Mouse (Mus musculus): Measurements from ENCODE around the gene Gcc1. TPM values are rescaled to one million over a fixed set of nuclear protein-coding genes. Genes with fewer than 3 reads are reported as not detected.

The Gcc1 gene
- polyA plus RNA-seq, 1 experiment from 2014 or later: 11.3 TPM

GRCm38 (mm10) chr6:28381983-28382382 lies 46.2 kb downstream of the Gcc1 start:
- no peak overlapping the region for H3K9ac ChIP-seq (ENCODE audit: low read length)
- WGBS: 51% methylated on average over 4 of the region's 4 CpGs
- H3K4me3 ChIP-seq (ENCODE audit: low read length): no peak overlapping the region
- no peak for ATAC-seq (ENCODE audit: low read depth)
- no peaks in the 10 kb centered on the region for H3K4me1 ChIP-seq (replicated peaks; ENCODE audit: control insufficient read depth, insufficient read depth, low read length)
- no peak overlapping the region for H3K4me2 ChIP-seq (ENCODE audit: low read depth, low read length)
- no peaks in the 10 kb centered on the region for H3K9me3 ChIP-seq (ENCODE audit: control insufficient read depth, low read length)
- no peaks in the 10 kb centered on the region for H3K36me3 ChIP-seq (ENCODE audit: control insufficient read depth, insufficient read depth, low read length)
- no peak overlapping the region for H3K27ac ChIP-seq (ENCODE audit: low read length)
- no peaks in the 10 kb centered on the region for H3K27me3 ChIP-seq (ENCODE audit: control insufficient read depth, insufficient read depth, low read depth, low read length)

GRCm38 (mm10) chr6:28369966-28370683 lies 58.1 kb downstream of the Gcc1 start:
- Histone ChIP-seq H3K27me3 (ENCODE audit: control insufficient read depth, insufficient read depth, low read depth, low read length) (no peaks in the 10 kb centered on the region), H3K36me3 (ENCODE audit: control insufficient read depth, insufficient read depth, low read length) (no peaks in the 10 kb centered on the region), H3K4me2 (ENCODE audit: low read depth, low read length) (no peak overlapping the region), H3K4me1 (replicated peaks; ENCODE audit: control insufficient read depth, insufficient read depth, low read length) (no peaks in the 10 kb centered on the region), H3K9me3 (ENCODE audit: control insufficient read depth, low read length) (no peaks in the 10 kb centered on the region), H3K9ac (ENCODE audit: low read length) (no peak overlapping the region), H3K4me3 (ENCODE audit: low read length) (no peak overlapping the region), H3K27ac (ENCODE audit: low read length) (no peak overlapping the region)
- 76% methylated on average over 6 of the region's 6 CpGs for WGBS
- ATAC-seq (ENCODE audit: low read depth): no peak

- Histone ChIP-seq H3K27me3 (ENCODE audit: control insufficient read depth, insufficient read depth, low read depth, low read length) (no peaks in the 10 kb centered on the region), H3K36me3 (ENCODE audit: control insufficient read depth, insufficient read depth, low read length) (no peaks in the 10 kb centered on the region), H3K9me3 (ENCODE audit: control insufficient read depth, low read length) (no peaks in the 10 kb centered on the region), H3K4me3 (ENCODE audit: low read length) (no peak overlapping the region), H3K4me2 (ENCODE audit: low read depth, low read length) (no peak overlapping the region), H3K27ac (ENCODE audit: low read length) (no peak overlapping the region), H3K4me1 (replicated peaks; ENCODE audit: control insufficient read depth, insufficient read depth, low read length) (no peaks in the 10 kb centered on the region), H3K9ac (ENCODE audit: low read length) (no peak overlapping the region)
- ATAC-seq (ENCODE audit: low read depth): no peak
- WGBS: 89% methylated on average over 9 of the region's 9 CpGs
Measured at GRCm38 (mm10) chr6:28367575-28367974, 60.6 kb downstream of the Gcc1 start.

Other genes with a start within 250 kb of the Gcc1 start
- gene Zfp800, start 30.4 kb downstream of the Gcc1 start, polyA plus RNA-seq (2015; fragmentation: Nextera tagmentation; extraction: Ambion mirVana): 18.0 and 18.9 TPM in 2 replicates
- gene Arf5, start 4.8 kb downstream of the Gcc1 start, polyA plus RNA-seq (2015; fragmentation: Nextera tagmentation; extraction: Ambion mirVana): 342 and 379 TPM in 2 replicates
- gene Fscn3, start 601 bp downstream of the Gcc1 start, polyA plus RNA-seq (2015; fragmentation: Nextera tagmentation; extraction: Ambion mirVana): 0.08 TPM in 1 of 2 replicates, not detected in the other
- gene Pax4, start 21.0 kb upstream of the Gcc1 start, polyA plus RNA-seq (2015; fragmentation: Nextera tagmentation; extraction: Ambion mirVana): not detected in 2 replicates
- gene Snd1, start 46.7 kb upstream of the Gcc1 start, polyA plus RNA-seq (2015; fragmentation: Nextera tagmentation; extraction: Ambion mirVana): 121 and 128 TPM in 2 replicates

All from lung, embryonic 16.5 days (tissue).